Mouse (Mus musculus) layer of hippocampus, postnatal 10 days (tissue): Measurements from ENCODE around the gene Habp2. TPM values are rescaled to one million over a fixed set of nuclear protein-coding genes. Genes with fewer than 3 reads are reported as not detected.

Experiments
- DNase-seq, 2 experiments: peaks; one replicate each; pipeline ENCODE4 v3.0.0; 2021; ENCODE audit warnings: low spot score in 2 of 2
- total RNA-seq, 2 experiments: library from RNA; stranded (reverse); gene quantifications; 2 replicates each; pipeline ENCODE4 v1.2.3; 2021

Habp2 gene
- total RNA-seq, 2 experiments from 2014 or later = not detected

GRCm38 (mm10) chr19:56294654-56295399, 7.9 kb downstream of the Habp2 start:
- DNase-seq = peak; percentile 82 to 86

- no peak for DNase-seq
These were observed 9.7 kb downstream of the Habp2 start for GRCm38 (mm10) chr19:56296668-56297067.

GRCm38 (mm10) chr19:56297264-56297663, 10.3 kb downstream of the Habp2 start:
- no peak for DNase-seq

- DNase-seq = peak; percentile 16 to 21
These were observed 13.9 kb downstream of the Habp2 start for GRCm38 (mm10) chr19:56300835-56301234.

GRCm38 (mm10) chr19:56316531-56316930, 29.6 kb downstream of the Habp2 start:
- DNase-seq = no peak

GRCm38 (mm10) chr19:56319219-56319618, 32.3 kb downstream of the Habp2 start:
- no peak for DNase-seq

DNA sequence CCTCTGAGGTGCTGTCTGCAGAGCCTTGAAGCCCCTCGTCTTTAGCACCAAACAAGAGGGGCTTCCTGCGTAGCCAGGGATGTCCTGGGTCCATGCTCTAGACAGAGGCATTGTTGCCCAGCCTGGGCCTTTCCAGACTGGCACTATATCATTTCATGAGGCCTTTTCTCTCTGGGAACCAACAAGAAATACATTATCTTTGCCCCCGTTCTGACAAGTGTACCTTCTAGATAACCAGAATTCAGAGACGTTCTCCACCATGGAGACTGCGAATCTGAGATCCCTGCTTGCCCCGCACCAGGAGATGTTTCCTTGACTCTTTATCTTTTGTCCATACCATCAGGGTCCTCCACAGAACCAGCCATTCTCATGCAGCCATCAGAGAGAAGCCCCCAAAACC, 32.7 kb downstream of the Habp2 start:
- DNase-seq = no peak

- no peak for DNase-seq
These were observed 33.4 kb downstream of the Habp2 start for GRCm38 (mm10) chr19:56320186-56320860.

- no peak for DNase-seq
These were observed 34.5 kb downstream of the Habp2 start for GRCm38 (mm10) chr19:56321303-56321920.

DNA sequence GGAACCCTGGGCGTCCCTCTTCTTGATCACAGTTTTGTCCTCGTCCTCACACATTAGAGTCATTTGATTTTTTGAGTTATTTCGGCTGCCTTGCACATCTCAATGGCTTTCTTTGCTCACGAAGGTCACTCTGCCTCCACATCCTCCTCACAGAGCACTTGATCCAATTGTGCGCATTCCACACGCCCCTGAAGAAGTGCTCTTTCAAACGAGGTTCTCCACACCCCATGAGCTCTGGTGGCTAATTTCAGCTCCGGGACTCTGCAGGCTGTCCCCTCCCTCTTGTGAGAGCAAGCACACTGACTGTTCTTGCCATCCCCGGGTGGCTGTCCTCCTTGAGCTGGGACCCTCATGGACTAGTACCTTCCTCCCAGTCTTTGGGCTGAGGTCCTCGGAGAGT, 38.7 kb downstream of the Habp2 start:
- no peak for DNase-seq

DNA sequence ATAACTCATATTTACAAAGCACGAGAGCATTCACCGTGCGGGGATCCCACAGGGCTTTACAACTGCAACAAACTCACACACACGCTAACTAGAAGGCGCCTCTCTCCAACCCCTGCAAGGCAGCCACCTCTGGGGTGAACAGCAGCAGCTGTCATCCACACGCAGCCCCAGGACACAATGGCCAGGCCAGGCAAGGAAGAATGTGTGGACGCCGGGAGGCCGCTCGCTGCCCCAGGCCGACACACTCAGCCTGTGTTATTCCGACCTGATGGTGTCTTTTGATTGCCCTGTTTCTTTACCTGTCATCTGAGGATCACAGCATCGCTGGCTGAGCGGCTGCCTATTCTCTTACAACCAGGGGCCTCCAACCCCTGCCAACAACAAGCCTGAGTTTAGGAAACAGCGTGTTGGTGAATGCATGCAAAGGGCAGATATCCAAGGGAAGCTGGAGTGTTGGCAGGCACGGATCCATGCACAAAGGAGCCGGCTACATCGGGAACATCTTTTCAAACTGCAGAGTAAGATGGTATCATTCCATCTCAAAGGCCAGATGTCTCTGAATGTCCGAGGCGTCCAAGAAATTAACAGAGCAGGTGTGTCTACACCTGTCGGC, 39.4 kb downstream of the Habp2 start:
- DNase-seq = no peak

GRCm38 (mm10) chr19:56336321-56336720, 49.4 kb downstream of the Habp2 start:
- DNase-seq = no peak

DNA sequence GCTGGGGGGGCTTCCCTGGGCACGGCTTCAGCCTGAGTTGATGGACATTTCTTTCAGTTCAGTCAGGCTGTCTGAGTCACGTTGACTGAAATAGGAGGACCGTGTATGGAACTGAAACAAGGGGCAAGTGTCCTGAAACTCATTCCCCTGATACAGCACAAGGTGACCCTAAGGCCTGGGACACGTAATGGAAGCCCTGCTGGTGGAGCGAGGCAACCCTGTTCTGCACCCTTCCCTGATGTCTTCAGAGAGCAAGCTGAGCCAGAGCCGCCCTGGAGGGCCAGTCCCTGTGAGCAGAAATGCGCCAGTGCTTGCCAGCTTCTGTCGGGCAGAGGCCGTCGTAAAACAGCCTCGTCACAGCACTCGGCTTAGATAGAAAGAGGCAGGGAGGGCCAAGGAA, 49.9 kb downstream of the Habp2 start:
- no peak for DNase-seq

DNA sequence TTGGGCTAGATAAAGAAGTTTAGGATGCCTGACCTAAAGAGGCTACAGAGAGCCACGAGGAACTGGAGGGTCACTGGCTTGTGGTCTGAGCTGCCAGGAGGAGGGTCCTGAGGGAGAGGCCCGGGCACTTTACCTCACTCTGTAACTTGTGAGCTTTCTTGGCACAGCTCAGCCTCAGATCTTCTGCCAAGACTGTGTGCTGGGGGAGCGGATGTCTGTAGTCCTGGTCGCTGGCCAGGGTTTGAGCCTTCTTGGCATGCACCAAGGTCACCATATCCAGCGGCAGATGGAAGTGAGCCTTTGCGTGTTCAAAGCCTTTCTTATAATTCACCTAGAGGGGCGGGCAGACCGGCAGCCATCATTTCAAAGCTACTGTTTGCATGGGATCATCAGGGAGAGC, 55.1 kb downstream of the Habp2 start:
- peak in 1 of 2 experiments; percentile 57 for DNase-seq

- no peak for DNase-seq
These were observed 57.1 kb downstream of the Habp2 start for GRCm38 (mm10) chr19:56343869-56344563.

DNA sequence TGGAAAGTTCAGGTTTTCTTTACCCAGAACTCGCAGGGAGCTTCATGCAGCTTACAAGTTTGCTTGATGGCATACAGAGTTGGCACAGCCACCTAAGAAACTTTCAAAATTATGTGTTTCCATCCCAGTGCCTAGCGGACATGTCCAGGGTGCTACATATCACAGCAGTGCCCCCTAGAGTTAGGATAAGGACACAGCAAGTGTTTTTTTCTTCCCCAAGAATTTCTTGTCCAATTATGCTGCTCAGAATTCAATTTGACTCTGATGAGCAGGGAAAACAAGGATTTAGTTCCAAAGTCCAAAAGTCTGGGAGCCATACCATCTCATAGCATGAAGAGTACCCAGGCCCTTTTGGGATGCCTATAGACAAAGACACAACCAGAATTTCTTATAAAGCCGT, 59.1 kb downstream of the Habp2 start:
- no peak for DNase-seq

- DNase-seq = no peak
These were observed 59.8 kb downstream of the Habp2 start for GRCm38 (mm10) chr19:56346750-56347149.

DNA sequence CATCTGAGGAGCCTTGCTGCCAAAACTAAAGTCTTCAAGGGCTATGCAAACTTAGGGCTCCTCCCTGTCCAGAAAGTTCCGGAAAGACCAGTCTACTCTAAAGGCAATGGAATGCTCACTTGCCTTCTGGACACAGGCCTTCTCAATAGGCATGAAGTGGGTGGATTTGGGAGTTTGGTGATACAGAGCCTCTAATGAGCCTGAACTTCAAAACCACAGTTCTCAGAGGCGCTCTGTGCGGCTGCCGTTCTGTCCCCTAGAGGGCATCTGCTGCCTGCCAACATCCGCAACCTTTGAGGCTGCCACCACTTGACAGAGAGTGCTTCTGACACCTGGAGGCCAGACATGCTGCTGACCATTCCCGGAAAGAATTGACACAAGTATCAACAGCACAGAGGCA, 62.4 kb downstream of the Habp2 start:
- no peak for DNase-seq

GRCm38 (mm10) chr19:56353689-56354088, 66.8 kb downstream of the Habp2 start:
- DNase-seq = no peak

DNA sequence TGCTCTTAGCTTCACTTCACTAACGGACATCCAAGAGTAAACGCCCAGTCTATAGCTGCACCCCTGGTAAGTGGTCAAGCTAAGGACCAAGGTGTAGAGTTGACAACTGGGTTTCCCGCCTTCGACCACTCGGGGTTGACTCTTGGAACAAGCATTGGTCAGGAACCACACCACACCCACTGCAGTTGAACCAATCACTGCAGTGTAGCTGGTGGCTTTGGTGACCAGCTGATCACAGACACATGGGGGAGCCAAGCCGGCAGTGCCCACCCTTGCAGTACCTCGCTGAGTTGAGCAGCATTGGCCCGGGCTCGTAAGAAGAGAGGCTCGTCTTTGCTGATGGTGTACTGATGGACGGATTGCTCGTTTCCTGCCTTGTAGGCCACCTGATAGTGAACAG, 68.3 kb downstream of the Habp2 start:
- DNase-seq = no peak
